Mouse (Mus musculus) stomach, adult 2 months (tissue): Measurements from ENCODE around the gene Mapk13. TPM values are rescaled to one million over a fixed set of nuclear protein-coding genes. Genes with fewer than 3 reads are reported as not detected.

Experiments
- polyA plus RNA-seq: library from polyadenylated mRNA; depleted of rRNA; stranded (reverse); fragments of >200 nt; gene quantifications from 2 replicates; pipeline ENCODE4 v1.2.3, GENCODE M21; 2012; rRNA removed

Gene Mapk13
- 68.8 and 87.8 TPM in 2 replicates for polyA plus RNA-seq

GRCm38 (mm10) chr17:28769121-28769874, at the start of gene Mapk13:
Gene Mapk13, plus strand, starts transcription at chr17:28769297.

GRCm38 (mm10) chr17:28725783-28726182, 43.3 kb upstream of the Mapk13 start, which contains the start of gene AC170998.1:
Gene AC170998.1, plus strand, starts transcription at chr17:28726083.

GRCm38 (mm10) chr17:28800671-28801412, 31.7 kb downstream of the Mapk13 start, which contains the start of gene Brpf3:
Gene Brpf3, plus strand, starts transcription at chr17:28801090.

Other genes with a start within 250 kb of the Mapk13 start
- not detected in 2 replicates for gene Armc12, start 238.5 kb upstream of the Mapk13 start, polyA plus RNA-seq
- gene Clpsl2, start 219.9 kb upstream of the Mapk13 start, polyA plus RNA-seq = 0.65 TPM in 1 of 2 replicates, not detected in the other
- gene Clps, start 208.5 kb upstream of the Mapk13 start, polyA plus RNA-seq = 178,753 and 264,200 TPM in 2 replicates
- 3.2 and 3.7 TPM in 2 replicates for gene Lhfpl5, start 193.7 kb upstream of the Mapk13 start, polyA plus RNA-seq
- gene Srpk1, start 146.6 kb upstream of the Mapk13 start, polyA plus RNA-seq = 11.4 and 14.9 TPM in 2 replicates
- gene Slc26a8, start 79.1 kb upstream of the Mapk13 start, polyA plus RNA-seq = 0.14 and 0.23 TPM in 2 replicates
- 25.7 and 29.1 TPM in 2 replicates for gene Mapk14, start 78.0 kb upstream of the Mapk13 start, polyA plus RNA-seq
- not detected in 2 replicates for gene AC170998.1, start 43.2 kb upstream of the Mapk13 start, polyA plus RNA-seq
- gene Brpf3, start 31.8 kb downstream of the Mapk13 start, polyA plus RNA-seq = 13.0 and 15.3 TPM in 2 replicates
- gene Pnpla1, start 89.1 kb downstream of the Mapk13 start, polyA plus RNA-seq = 3.0 and 3.7 TPM in 2 replicates
- gene 4930539E08Rik, start 146.0 kb downstream of the Mapk13 start, polyA plus RNA-seq = 3.5 and 5.2 TPM in 2 replicates
- 0.20 TPM in 1 of 2 replicates, not detected in the other for gene Pxt1, start 174.5 kb downstream of the Mapk13 start, polyA plus RNA-seq
- gene Kctd20, start 182.7 kb downstream of the Mapk13 start, polyA plus RNA-seq = 8.0 and 12.8 TPM in 2 replicates
- 73.8 and 139 TPM in 2 replicates for gene Stk38, start 238.7 kb downstream of the Mapk13 start, polyA plus RNA-seq